Mouse (Mus musculus) fibroblast of lung, adult 2 months (primary cell): ENCODE measurements at regions not wholly inside any gene's neighbourhood (a gene's known extent, or its start where the extent isn't known, plus 50 kb on each side); places are given as distances from the start of the nearest gene placed in this dataset.

Source experiments
- DNase-seq: peaks from one replicate; pipeline ENCODE4 v3.0.0-alpha.2; 2011; ENCODE audit warnings: low read depth

DNA sequence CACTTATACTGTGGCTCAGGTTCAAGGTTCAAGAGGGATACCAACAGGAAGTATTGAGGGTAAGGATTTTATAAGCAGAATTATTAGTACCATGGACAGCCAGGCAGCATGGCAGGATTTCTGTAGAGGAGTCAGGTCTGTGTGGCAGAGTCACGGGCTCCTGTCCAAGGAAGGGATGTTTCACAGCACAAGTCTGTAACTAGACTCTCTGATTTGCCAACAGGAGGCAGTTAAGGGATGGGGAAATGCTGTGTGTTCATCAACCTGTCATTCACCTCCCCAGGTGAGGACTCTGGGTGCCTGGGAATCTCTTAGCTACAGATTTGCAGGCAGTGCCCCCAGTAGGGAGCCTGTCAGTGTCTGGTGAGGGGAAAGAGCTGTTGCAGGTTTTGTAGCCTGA lies 541.7 kb upstream of the Auts2 start:
- DNase-seq: no peak

DNA sequence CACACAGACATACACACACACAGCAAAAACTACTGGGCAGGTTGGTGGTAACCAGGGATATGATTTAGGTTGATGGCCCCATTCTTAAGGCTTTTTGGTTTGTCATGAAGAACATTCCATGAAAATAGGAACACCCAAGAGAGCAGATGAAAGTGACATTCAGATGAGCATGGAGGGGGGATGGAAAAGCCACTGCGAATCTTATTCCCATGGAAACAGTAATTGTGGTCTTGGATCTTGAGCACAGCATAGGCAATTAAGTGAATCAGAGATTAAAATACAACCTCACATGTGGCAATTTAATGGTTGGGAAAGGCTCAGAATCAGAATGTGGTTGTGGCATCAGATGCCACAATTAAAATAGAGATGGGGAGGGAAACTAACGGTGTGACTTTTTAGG lies 537.6 kb upstream of the Auts2 start:
- DNase-seq: no peak

DNA sequence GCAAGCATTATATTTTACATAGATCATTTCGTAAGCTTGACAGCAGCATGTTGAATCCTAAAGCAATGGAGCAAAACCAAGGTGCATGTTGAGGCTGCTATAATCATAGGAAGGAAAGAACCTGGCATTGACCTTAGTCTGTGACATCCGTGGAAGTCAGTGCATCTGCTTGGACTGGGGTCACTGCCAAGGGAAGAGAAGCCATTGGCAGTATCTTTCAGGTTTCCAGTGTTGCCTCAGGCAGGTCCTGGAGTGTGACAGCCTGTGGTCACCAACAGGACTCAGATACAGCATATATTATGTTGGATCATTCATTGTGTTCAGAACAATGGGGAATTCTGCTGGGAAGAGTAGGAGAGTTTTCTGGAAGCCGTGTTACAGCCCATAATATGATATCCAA lies 535.8 kb upstream of the Auts2 start:
- no peak for DNase-seq

DNA sequence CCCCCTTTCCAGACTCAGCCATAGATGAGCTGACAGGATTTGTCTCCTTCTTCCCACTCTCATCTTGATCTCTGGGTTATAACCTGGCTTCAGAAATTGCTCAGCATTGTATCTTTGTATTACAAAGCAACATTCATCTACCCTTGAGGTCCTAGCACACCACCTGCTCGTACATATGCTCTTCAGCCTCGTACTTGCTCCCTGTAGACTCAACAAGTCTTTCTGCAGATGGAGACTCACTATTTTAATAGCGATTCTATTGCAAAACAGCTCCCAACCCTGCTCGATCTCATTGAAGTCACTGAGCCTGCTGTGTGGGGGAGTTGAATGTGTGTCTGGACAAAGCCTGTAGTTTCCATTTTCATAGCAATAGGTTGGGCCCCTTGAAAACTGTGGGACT lies 535.2 kb upstream of the Auts2 start:
- DNase-seq: no peak

DNA sequence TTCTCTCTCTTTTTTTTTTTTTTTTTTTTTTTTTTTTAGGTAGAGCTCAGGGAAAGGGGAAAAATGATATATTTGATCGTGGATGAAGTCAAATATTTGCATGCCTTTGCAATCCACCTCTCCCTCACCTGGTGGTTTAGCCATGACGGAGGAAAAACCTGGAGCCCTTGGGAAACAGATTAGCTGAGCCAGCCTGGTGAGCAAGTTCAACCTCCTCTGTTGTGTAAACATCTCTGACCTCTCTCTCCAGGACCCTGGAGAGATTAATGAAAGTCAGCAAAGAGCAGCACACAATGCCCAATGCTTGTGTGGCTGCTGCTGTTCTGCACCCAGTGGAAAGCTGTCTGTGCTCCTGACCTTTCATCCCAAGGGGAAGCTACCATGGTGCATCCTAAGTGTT lies 530.2 kb upstream of the Auts2 start:
- DNase-seq: no peak

DNA sequence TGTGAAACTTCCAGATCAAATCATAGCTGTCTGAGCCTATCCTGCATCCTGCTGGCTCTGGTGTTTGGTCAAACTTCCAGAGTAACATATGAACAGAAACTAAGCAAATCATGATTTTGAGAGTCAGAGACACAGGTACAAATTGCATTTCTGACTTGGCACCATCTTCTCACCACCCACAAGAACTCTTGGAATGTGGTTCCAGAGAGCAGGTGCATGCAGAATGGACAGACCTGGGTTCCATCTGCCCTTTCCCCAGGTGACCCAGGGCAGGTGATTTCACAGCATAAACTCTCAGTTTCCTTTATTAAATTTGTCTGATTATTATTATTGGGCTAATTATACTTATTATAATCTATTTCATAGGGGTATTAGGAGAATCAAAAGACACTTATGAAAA lies 527.0 kb upstream of the Auts2 start:
- no peak for DNase-seq

DNA sequence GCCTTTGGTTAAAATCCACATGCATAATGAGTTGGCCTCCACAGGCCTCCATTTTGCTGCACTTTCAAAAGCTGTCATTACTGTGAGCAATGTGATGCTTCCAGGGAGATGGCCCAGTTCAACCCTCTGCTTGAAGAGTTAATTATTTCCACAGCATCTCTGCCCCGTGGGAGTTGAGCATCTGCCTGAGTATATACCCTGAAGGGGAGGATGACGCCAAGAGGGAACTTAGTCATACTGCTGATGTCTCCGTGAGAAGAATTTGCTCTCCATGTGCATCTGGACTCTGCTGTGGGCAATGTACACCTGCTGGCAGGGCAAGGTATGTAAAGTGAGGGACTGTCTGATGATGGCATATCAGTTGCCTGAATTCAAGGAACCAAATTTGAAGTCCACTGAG lies 519.3 kb upstream of the Auts2 start:
- DNase-seq: no peak

DNA sequence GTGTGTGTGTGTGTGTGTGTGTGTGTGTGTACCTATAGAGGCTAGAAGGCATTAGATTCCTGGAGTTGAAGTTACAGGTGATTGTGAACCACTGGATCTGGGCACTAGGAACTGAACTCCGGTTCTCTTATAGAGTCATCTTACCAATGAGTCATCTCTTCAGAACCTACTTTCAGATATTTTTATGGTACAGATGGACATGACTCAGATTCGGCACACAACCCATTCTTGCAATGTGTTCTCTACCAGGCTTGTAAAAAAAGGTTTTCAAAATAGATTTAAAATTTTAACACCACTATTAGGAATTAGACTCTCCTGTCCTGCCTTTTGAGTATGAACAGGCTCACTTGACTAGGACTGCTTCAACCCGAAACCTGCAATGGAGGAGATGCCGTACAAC lies 504.3 kb upstream of the Auts2 start:
- no peak for DNase-seq

DNA sequence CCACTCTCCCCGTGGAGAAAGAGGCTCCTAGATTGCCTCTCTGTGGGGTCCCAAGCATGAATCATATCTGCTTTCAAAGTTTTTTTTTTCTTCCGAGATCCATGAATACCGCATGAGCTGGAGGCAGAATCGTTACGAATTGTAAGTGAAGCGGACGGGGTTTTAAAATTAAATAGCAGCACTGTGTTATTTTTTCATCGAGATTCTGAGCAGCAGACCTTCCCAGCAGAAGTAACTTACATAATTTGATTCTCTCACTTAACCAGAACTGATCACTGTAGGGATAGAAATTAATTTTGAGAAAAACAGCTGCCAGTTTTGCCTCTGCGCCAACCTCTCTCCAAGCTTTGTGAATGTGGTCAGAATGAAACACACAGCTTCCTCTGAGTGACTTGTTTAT lies 502.5 kb upstream of the Auts2 start:
- no peak for DNase-seq

DNA sequence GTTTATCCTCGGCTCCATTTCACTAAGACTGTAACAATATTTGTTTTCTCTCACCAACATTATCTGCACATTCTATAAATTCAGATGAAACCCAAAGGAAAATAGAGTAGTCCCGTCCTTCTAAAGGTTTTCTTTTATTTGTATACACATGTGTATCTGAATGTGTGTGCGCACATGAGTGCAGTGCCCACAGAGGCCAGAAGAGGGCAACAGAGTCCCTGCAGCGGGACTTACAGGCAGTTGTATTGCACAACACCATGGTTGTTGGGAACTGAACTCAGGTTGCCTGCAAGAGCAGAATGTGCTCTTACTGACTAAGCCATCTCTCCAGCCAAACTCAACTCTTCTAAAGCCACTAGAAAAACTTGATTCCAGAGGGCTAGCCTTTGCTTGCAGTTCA lies 484.4 kb upstream of the Auts2 start:
- no peak for DNase-seq

DNA sequence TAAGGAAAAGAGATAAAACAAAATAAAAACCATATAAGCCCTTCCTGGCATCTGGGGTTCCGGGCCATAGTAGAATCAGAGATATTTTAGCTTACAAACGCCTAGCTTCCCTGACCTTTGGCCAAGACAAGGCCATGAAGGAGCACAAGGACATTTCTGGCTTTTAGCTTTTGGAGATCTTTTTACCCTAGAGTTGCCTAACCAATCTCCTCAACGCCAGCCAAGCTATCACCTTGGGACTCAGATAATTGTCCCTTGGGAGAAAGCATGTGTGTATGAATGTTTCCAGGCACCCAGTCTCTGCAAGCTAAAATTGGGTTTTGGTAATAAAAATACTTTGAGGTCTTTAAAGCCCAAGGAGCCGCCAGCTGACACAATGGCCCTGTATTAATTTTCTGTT lies 482.0 kb upstream of the Auts2 start:
- no peak for DNase-seq

DNA sequence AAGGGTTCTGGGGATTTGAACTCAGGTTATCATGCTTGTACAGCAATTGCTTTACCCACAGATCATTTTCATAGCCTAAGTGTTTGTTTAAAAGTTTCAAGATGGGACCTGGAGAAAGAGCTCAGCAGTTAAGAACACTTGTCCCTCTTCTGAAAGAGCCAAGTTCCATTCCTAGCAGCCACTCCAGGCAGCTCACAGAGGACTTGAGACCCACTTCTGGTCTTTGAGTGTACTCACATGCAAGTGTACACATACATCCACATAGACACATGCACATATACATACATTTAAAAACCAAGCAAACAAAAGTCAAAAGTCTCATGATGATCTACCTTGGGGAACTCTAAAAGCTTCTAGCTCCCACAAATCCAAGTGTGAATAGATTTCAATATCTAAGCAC lies 477.7 kb upstream of the Auts2 start:
- no peak for DNase-seq

DNA sequence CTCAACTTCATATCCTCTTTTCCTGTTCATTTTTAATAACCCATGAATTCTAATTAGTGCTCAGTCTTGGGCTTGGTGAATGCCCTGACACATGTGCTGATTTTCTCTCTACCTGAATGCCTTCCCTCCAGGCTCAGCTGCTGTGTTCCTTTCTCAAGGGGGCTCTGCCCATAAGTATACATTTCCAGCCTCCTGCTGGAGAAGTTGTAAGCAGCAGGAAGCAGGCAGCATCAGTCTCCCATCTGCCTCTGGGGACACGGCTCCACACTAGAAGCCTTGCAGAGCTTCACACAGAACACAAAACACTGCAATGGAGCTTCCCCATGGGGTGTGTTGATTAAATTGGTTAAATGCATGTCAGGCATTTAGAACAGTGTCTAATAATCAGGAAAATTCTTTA lies 477.0 kb upstream of the Auts2 start:
- DNase-seq: no peak

DNA sequence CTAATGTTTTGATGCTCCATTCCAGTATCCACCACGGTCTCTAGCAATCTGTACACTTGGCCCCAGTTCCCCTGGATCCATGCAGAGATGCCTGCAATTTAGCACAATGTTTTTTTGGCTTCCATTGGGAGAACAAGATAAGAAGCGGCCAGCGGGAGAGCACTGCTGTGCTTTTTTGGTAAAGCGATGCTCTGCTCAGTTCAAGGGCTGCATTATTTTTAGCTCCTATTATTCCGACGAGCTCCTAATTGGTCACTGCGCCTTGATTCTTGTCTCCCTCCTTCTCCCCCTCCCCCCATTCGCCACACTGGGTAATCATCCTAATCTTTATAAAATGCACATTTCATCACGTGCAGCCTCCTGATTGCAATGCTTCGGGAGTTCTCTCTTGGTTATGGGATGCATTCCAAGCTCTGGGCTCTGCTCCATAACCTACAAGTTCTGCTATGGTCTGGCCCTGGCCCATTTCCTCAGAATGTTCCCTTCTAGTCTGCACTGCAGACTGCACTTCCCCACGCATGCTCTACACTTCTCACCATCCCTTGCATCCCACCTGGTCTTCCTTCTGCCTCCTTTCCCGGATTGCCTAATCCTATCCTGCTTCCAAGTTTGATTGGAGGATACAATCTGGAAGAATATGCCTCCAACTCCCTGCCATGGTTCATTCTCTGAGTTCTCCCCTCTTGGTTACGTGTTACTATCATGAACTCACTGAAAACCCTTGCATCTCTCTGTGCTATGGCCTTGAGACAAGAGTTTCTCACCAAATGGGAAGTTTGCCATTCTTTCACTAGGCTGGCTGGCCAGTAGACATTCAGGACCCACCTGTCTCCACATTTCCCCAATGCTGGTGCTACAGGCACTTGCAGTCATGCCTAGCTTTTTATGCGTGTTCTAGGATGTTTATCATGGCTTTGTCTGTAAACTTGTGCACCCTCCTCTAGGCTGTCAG lies 467.8 kb upstream of the Auts2 start:
- DNase-seq: no peak

DNA sequence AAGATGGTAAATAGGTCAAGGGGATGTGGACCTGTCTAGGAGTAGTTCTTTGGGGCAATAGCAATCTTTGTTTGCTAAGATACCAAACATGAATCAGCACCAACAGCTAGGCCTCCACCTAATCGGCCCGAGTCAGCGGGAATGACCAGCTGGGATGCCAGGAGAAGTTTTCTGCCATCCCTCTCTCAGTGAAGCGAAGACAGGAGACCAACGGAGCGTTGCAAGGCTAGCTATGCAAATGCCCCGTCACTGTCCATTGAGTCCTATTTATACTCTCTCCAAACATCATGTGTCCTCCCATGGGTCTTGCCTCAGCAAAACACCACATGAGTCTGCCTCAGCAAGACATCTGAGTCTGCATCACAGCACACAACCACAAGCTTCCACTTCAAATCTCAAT lies 439.7 kb upstream of the Auts2 start:
- DNase-seq: no peak

DNA sequence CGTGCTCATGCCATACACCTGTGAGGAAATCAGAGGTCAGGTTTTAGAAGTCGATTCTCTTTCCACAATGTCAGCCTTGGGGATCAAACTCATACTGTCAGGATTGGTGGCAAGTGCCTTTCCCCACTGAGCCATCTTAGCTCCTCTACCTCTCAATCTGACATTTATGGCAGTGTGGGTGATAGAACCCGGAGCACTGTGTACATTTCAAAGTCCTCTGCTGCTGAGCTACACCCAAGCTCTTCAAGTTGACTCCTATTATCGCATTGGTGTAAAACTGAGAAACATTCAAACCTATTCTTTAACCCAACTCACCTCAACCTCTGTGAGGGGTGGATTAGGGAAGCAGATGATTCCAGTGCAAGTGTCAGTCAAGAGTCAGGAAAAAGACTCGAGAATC lies 435.9 kb upstream of the Auts2 start:
- no peak for DNase-seq

DNA sequence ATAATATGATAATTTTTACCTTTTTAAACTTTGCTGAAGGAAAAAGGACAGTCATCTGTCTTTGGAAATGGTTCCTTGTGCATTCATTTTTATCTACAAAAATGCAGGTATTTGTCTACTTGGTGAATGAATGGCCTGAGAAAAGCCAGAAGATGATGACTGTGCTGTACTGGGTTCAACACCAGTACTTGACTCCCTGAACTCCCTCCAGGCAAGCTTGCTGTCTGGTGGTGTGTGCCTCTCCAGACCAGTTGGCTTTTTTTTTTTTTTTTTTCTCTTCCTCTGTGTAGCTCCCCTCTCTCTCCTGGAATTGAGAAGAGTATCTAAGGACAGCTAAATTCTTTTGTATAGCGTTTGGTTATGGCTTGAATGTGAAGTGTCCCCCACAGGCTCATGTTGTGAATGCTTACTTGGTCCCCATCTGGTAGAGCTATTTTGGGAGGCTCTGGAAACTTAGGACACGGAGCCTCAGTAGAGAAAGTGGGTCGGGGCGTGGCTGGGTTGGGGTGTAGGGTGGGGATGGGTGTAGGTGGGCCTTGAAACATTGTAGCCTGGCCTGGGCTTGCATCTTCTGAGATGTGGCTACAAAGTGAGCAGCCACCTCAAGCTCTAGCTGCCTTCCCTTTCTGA lies 432.3 kb upstream of the Auts2 start:
- no peak for DNase-seq

DNA sequence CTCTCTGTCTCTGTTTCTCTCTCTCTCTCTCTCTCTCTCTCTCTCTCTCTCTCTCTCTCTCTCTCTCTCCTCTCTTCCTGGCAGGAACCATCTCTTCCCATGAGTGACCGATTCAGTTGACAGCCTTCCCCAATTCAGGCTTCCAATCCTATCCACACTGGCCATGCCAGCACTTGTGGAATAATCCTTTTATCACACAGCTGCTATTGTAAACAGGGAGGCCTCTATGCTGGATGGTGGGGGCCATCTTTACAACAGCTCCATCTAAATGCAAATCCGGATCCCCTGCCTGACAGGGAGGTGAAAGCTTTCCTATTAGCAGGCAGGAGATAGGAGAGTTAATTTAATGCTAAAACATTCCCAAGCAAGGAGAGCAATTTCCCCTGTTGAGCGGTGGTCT lies 431.7 kb upstream of the Auts2 start:
- no peak for DNase-seq

DNA sequence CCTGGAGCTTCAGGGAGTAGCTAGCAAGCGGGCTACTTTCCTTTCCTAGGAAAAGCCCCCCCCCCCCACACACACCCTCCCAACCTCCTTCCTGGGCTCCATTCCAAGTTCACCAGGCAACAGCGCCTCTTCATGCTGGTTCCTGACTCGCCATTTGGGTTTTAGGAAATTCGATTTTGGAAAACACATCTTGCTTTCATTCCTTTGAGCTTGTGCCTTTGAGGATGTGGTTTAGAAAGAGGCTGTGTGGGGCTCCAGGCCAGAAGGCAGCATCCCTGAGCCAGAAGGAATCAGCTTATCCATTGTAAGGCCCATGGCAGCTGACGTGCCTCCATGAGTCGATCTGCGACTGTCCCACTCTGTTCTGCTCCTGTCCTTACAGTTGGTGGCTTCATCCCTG lies 427.9 kb upstream of the Auts2 start:
- DNase-seq: no peak

DNA sequence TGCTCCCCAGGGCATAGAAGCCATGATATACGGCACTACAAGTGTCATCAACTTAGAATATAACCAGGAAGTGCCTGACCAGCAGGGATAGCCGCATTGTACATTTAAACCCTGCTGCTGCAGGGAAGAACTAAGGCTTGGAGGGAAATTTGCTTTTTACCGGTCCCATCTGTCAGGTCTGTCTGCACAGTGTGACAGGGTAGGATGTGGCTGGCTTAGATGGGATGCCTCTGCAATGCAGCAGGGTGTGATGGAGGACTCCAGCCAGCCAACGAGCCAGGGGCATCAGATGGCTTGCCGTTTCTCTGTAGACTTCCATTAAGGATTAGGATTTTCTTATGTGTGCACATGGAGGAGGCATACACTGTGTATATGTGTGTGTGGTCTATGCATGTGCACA lies 426.2 kb upstream of the Auts2 start:
- no peak for DNase-seq

DNA sequence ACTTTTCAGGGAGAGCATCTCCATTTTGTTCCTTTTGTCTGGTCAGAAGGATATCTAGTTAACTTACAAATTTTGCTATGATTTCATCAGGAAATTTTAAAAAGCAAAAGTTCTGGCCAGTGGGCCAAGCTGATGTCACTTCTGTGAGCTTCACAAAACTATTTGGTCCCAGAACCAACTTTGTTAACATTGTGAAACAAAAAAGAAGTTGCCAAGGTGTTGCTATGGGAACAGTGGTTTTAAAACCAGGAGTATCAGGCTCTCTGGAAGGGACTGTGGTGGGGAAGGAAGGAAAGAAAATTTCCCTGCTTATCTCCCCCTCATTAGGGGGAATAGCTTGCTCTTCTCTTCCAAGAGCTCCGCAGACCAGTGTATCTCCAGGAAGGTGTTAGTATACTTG lies 416.8 kb upstream of the Auts2 start:
- no peak for DNase-seq

DNA sequence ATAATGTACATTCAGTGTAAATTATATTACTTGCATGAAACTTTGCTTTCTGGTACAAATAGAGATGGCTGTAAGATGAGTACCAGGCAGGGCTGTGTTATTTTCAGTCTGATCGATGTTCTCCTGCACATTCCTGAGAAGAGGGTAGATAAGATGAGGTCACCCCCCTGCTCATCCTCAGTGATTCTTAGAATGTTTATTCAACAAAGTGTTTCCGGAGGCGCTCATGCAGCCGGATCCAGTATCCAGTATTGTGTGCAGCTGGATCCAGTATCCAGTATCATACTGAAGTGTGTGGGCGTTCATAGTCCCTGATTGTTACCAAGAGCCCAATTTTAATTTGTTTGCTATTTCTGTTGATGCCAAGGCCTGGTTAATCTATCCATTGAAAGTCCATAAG lies 413.0 kb upstream of the Auts2 start:
- no peak for DNase-seq

DNA sequence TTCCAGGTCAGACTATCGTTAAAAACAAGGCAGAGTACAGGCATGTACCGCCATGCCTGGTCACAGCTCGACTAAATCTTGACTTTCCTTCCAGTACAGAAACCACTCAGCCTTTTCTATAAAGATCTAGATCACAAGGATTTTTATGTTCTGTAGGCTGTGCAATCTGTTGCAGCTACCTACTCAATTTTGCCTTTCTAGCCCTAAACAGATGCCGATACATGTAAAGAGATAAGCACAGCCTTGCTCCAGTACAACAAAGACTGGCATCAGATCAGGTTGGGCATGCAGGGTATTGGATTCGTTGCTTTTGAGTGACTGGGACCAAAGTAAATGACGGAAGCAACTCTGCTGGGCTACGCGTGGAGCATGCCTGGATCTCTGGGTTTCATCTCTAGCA lies 411.9 kb upstream of the Auts2 start:
- no peak for DNase-seq

DNA sequence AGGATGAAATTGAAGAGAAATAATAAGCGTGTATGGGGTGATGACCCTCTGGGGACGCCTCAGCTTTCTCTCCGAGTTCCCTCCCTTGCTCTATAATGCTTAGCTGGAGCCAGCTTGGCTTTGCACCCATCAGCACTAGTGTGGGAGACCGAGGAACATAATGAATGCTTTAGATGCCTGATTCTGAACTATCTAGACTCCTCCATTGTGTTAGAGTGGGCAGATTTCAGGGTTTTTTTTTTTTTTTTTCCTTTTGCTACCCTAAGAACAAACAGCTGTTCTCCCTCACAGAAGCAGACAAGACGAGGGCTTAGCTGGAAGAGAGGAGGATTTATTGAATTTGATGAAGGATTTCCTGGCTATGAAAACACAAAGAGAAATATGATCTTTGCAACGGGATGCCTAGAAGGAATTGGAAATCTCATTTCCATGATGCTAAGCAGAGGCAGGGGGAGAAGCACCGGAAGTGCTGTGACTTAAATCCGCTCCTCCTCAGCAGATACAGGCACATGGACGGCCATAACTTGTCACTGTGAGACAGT lies 390.4 kb upstream of the Auts2 start:
- no peak for DNase-seq
